Mouse (Mus musculus) v-Abl transformed pro-B cells (cell line): ENCODE data around the gene Nos1ap.

ENCODE experiments used
- in situ Hi-C, 2 experiments: fragments of 400-800 bp; cut with MboI; formaldehyde crosslinking; loops; one replicate each; pipeline ENCODE4 v1.15.1; 2025; ENCODE audit not compliant: unreplicated experiment in 2 of 2

The Nos1ap gene

DNA sequence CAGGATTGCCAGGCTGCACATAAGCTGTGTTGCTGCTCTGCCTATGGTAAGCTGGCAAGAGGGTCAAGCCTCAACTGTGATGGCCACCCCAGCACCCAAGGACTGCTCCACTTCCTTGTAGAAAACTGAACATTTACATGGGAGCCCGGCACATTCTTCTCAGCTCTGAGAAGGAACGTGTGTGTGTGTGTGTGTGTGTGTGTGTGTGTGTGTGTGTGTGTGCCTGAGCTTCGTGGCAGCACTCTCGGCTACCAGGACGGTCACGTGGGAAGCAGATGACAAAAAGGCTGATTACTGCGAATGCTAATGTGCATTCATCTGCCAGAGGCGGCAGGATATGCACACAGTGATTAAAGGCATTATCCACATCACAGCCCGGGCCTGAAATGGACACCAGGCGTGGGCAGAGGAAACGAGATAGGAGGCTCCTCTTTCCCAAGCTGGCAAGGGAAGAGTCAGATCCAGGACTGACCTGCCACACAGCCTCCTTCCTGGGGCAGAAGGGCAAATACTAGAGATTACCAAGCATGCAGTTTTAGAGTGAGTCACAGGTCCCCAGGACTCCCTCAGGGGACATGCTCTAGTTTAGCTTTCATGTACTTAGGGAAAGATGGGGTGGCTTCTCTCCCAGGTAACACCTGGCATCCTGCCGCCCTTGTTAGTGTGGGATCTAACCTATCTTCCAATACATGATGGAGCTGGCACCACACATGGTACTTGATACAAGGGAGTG, 202.3 kb downstream of the Nos1ap start:
- in situ Hi-C loops: no loop called here

DNA sequence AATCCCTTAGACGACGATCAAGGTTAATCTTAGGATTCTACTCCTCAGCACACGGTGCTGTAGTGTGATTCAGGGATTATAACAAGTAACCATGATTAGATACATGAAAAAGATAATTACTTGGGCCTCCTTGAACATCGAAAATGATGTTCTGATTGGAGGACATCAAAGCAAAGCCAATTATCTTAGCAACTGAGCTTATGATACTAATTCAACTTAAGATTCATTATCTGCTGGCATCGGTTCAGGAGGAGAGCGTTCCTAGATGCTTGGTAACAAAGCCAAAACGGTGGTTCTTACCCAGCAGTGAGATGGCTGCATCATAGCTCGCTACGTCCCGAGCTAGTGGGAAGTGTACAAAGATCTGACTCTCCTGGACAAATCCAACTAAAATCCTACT, 204.2 kb downstream of the Nos1ap start:
- in situ Hi-C loops: no loop called here

DNA sequence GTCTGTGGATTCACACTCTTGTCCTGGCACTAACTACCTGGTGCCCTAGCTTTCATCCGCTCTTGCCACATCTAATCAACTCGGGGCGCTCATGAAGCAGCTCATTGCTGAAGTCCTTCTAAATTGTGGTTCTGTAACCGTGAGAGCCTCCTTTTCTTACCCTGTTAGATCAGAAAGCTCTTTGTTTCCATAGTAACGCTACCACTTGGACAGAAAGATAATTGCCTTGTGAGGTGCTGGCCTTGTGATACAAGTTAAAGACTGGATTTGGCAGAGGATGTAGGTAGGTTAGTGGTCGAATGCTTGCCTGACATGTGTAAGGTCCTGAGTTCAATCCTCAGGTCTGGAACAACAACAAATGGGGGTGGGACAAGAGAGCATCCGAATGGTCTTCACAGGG, 206.1 kb downstream of the Nos1ap start:
- in situ Hi-C loops: no loop called here

- in situ Hi-C loops: no loop called here
Observed at GRCm38 (mm10) chr1:170381457-170381856, 208.2 kb downstream of the Nos1ap start.

DNA sequence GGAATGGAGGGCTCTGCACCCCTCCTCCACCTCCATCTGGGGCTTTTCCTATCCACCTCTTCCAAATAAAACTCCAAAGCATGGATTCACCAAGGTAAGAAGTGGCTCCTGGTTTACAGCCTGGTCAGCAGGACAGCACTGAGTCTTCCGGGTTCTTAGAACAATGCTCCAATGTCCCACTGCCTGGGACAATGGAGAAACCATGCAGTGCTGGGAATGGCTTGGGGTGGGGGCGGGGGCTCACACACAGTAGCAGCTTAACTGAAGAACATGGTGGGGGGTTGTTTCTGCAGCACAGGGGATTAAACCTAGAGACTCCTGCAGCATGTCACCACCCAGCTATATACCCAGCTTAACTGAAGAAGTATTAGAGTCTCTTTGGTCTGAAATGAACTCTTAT, 209.2 kb downstream of the Nos1ap start:
- in situ Hi-C loops: no loop called here

GRCm38 (mm10) chr1:170375721-170376120, 213.9 kb downstream of the Nos1ap start:
- in situ Hi-C loops: no loop called here

DNA sequence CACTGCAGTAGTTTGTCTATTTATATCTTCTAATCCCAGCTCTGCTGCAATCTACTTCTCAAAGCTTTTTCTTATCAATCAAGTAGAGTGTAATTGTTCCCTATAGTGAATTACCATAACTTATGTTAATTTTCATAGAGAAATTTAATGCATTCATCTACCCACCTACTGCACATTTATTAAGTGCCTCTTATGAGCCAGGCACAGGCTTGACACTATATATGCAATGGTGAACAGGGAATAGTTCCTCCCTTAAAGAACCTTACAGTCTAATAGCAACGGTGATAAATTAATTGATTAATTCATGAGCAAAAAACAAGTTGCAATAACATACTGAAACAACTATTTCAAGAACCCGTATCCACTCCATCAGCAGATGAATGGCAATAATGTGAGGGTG, 215.9 kb downstream of the Nos1ap start:
- in situ Hi-C loops: no loop called here

DNA sequence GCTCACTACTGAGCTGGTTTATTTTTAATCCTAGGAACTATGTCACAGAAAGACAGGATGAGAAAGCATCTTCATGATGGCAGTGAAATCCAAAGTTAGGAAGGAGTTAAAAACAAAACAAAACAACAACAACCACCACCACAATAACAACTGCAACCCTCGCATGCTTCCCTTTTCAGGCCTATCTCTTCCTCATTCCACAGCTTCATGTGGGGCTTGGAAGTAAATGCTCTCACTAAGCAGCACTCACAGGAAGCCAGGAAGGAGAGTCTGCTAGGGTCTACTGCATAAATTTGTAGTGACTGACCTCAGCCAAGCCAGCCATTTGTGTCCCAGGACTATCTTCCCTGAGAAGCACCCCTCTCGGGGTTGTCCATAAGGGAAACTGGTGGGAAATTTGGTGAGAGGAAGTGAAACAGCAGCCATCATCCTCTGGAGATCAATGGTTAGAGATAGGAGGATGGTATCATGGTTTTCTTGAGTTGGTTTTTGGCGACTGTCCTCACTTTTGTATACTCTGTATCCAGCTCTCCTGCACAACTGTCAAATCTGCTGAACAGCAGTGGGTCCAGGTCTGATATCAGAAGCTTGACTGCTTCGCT, 218.4 kb downstream of the Nos1ap start:
- in situ Hi-C loops: no loop called here

DNA sequence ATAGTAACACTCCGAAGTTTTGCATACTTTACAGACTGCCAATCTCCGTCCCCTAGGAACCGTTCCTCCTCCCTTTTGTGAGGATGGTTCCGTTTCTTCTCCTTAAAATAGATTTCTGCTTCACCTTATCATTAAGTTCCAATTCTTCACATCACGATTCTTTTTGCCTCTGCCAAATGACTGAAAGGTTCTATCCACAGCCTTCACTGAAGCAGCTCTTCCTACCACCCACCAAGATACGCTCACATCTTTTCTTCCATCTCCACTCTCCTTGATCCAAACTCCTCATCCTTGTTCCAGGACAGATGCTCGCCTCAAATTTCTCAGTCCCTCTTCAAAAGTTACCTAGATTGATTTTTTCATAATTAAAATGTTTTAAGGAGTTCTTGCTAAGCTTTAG, 220.8 kb downstream of the Nos1ap start:
- in situ Hi-C loops: no loop called here

DNA sequence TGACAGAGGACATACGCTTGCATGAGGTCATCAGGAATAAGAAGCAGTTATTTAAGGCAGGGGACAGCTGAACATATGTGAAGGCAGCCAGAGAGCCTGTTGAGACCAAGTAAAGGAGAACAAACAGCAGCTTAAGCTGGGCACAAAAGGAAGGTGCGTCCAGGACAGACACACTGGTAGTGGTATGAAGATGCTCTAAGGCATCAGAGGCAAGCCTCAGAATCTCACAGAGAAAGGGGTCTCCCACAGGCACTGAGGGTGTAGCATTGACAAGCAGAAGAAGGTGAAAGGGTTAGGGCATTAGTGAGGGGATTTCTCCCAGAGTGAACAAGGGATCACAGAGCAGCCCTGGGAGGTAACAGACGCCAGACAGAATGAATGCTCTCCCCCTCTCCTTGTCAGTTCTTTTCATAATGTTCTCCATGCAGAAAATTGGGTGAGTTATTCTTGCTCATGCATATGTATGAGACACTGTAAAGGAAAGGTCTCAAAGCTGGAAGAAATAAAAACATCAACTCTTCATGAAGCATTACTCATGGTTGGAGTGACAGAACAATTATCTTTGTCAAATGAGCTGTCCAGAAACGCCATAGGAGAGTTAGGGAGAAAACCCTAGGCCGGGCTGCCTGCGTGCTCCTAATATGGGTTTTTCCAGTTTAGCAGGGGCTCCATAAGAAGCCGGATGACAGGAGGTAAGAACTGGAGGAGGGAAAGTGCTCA, 222.5 kb downstream of the Nos1ap start:
- in situ Hi-C loops: no loop called here

- in situ Hi-C loops: no loop called here
Observed at GRCm38 (mm10) chr1:170363746-170364145, 225.9 kb downstream of the Nos1ap start.

DNA sequence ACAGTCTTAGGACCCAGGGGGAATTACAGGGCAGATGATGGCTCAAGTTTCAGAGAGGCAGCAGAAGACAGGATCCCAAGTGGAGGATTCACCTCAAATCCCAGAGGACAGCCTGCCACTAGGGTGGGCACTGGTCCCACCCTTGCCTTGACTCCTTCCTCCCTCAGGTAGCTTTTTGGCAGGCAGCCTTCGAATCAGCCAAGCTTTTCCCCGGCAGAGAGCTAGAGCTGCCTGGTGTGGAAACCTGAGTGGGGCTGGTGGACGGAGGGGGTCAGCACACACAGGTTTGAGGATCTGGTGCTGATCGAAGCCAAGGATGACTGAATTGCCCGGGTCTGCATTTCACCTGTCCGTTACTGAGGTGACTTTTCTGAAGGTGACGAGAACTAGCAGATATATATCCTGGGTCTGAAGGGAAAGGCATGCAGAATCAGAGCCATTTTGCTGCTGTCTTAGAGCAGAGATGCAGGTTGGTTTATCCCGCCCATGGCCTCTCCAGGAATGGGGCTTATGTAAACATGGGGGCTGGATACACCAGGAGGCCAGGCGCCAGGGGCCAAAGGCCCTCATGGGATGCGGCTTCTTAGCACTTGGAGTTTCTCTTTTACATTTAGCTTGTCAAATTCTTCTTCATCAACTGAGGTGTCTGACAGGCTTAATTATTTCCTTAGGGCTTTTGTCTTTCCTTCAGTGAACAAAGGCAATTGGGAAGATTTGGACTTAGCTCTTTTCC, 229.3 kb downstream of the Nos1ap start:
- in situ Hi-C loops: no loop called here

- in situ Hi-C loops: no loop called here
Observed at GRCm38 (mm10) chr1:170353335-170353734, 236.3 kb downstream of the Nos1ap start.

DNA sequence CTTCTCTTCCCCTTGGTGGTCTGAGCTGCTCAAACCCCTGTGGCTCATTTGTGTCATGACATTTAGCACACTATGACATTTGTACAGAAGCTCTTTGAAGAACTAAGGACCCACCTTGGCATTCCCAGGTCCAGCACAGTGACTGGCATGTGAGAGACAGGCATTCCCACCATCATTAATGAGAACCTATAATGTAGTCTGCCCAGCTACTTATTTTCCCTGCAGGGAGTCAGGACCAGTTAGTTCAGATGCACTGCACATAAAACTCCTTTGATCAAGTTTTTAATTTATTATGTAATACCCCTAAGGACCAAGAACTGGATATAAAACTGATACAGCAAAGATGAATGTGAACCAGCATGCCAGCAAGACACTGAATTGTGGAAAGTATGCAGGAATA, 238.6 kb downstream of the Nos1ap start:
- in situ Hi-C loops: no loop called here

DNA sequence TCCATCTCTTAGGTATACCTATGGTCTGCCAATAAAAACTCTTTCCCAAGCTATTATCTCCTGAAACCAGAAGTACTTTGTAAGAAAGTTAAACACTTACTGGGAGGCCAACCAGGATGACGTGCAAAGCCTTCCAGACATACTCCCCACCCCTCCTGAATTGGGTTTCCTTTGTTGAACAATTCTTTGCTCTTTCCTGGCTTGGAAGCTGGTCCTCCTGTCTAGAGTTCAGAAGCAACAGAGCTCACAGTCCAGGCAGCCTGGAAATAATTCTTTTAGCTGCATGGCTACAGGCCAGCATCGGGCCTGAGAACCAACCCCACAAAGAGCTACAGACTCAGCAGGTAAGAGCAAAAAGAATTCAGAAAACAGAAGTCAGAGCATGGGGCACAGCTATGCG, 243.4 kb downstream of the Nos1ap start:
- in situ Hi-C loops: no loop called here

DNA sequence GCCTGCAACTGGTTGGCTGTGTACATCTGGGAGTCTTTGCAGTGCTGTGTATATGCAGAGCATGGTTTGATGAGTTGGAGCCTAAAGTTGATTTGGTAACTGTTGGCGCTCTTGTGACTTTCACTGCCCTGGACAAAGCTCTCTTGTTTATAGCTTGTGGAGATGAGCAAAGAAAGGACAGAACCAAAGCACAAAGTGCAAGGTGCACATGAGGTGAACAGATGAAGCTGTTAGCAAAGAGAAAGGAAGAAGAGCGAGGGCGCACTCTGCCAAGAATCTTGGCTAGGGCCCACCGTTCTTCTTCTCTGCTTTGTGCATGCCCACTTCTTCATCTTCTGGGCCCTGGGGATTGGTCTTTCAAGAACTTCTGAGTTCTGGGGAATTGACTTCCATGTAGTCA, 245.8 kb downstream of the Nos1ap start:
- in situ Hi-C loops: no loop called here

- in situ Hi-C loops: no loop called here
Observed at GRCm38 (mm10) chr1:170343081-170343480, 246.6 kb downstream of the Nos1ap start.

DNA sequence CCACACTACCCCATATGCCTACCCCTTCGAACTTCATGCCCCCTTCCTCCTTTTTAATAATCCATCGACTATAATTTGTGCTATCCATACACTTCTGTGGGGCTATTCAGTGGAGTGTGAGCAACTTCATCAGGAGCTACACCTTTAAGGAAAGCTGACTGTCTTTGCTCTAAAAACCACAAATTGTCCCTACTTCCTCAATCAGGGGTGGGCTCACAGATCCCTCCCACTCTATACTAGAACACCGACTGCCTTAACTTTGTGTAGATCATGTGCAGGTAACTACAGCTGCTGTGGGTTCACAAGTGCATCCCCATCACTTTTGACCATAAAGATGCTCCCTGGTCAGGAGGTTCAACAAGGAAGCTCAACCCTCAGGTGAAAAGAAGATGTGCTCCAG, 249.7 kb downstream of the Nos1ap start:
- in situ Hi-C loops: no loop called here

- in situ Hi-C loops: no loop called here
Observed at GRCm38 (mm10) chr1:170332775-170333174, 256.9 kb downstream of the Nos1ap start.

DNA sequence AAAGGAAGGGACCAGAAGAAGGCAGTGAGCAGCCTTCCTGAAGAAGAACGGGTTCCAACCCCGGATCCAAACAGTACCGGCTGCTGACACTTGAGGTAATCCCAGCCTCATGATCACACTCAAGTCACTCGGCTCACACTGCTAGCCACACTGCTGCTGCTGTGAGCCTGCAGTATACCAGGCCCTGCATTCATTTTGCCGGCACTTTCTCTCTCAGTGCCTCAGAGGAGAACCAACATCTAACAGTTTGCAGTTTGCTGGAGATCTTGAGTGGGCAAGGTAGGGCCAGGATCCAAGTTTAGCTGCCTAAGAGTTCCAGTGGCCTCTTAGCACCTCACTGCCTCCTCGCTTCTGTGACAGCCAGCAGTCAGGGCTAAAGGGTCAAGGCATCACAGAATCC, 257.7 kb downstream of the Nos1ap start:
- in situ Hi-C loops: no loop called here

- in situ Hi-C loops: no loop called here
Observed at GRCm38 (mm10) chr1:170325277-170325676, 264.4 kb downstream of the Nos1ap start.
